Mouse (Mus musculus): Measurements from ENCODE around the gene Pop4. TPM values are rescaled to one million over a fixed set of nuclear protein-coding genes. Genes with fewer than 3 reads are reported as not detected.

Pop4 gene
- total RNA-seq, 2 experiments from 2014 or later = 37.3 to 42.7 TPM

DNA sequence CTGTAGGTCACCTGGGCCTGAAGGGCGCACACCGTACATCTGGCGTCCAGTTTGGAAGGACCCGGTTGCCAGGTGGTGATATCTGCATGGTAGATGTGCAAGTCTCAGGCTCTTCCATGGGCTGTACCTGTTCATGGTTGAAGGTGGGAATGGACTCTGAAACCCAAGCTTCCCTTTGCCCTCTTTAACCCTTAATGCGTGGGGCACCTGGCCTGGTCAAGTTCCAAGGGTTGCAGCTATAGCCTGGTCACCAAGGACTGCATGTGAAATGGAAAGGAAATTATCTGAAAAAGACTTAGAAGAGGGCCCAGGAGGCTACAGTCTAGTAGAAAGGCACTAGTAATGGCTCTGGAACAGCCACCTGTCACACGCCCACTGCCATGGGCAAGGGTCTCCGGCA is 50.4 kb downstream of the Pop4 start:
- ATAC-seq (replicated peaks; ENCODE audit: poor library complexity) = no peak

DNA sequence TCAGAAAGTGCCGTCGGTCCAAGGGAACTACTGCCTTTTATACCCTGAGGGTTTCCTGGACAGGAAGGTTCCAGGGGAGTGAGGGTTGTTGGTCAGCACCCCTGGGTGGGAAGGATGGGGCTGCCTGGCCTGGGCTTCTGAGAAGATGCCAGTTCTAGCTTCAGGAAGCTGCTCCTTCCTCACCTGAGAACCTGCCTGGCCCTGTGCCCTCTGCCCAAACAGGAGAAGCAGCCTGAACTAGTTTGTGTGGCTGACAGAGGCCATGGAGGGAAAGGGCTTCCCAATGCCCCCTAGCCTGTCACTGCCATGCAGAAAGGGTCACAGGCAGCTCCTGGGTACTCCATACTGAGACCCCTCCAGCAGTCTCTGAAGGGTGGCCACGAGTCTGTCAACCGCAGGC is 51.7 kb downstream of the Pop4 start:
- no peak for ATAC-seq (replicated peaks; ENCODE audit: poor library complexity)

- no peak for ATAC-seq (replicated peaks; ENCODE audit: poor library complexity)
These were observed 52.4 kb downstream of the Pop4 start for GRCm38 (mm10) chr7:38218631-38219367.

- no peak for ATAC-seq (replicated peaks; ENCODE audit: poor library complexity)
These were observed 53.6 kb downstream of the Pop4 start for GRCm38 (mm10) chr7:38217417-38218171.

DNA sequence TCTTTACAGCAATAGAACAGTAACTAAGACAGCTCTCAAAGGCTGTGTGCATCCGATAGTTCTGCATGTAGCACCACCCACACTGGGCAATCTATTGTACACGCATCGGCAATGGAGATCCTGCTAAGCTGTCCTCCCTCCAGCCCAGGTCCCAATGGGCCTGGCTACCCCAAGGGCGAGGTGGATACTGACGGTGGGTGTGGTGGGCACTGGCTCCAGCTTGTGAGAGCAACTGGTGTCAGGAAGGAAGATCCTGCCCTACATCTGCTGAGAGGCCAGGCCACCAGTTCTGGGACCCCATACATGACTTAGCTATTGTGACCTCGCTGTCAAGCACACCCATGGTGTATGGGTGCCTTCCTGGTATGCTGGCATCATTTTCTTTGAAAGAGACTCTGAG is 55.5 kb downstream of the Pop4 start:
- no peak for ATAC-seq (replicated peaks; ENCODE audit: poor library complexity)

- no peak for ATAC-seq (replicated peaks; ENCODE audit: poor library complexity)
These were observed 55.9 kb downstream of the Pop4 start for GRCm38 (mm10) chr7:38215281-38215680.

GRCm38 (mm10) chr7:38214473-38215214 is 56.6 kb downstream of the Pop4 start:
- peak; percentile 80 for ATAC-seq (replicated peaks; ENCODE audit: poor library complexity)

GRCm38 (mm10) chr7:38212651-38213062 is 58.6 kb downstream of the Pop4 start:
- ATAC-seq (replicated peaks; ENCODE audit: poor library complexity) = no peak

Other genes with a start within 250 kb of the Pop4 start
- 71.7 and 75.5 TPM in 2 replicates for gene Uri1, start 247.9 kb downstream of the Pop4 start, total RNA-seq (2015)
- 55.9 and 62.8 TPM in 2 replicates for gene Uri1, start 247.9 kb downstream of the Pop4 start, total RNA-seq (2017)
- 17.0 and 20.3 TPM in 2 replicates for gene Ccne1, start 163.9 kb downstream of the Pop4 start, total RNA-seq (2015)
- 29.3 and 32.4 TPM in 2 replicates for gene Ccne1, start 163.9 kb downstream of the Pop4 start, total RNA-seq (2017)
- 18.8 and 19.5 TPM in 2 replicates for gene 1600014C10Rik, start 88.2 kb downstream of the Pop4 start, total RNA-seq (2015)
- gene 1600014C10Rik, start 88.2 kb downstream of the Pop4 start, total RNA-seq (2017) = 22.7 and 29.4 TPM in 2 replicates
- gene Plekhf1, start 43.4 kb downstream of the Pop4 start, total RNA-seq (2015) = 0.56 and 0.94 TPM in 2 replicates
- 0.46 and 1.1 TPM in 2 replicates for gene Plekhf1, start 43.4 kb downstream of the Pop4 start, total RNA-seq (2017)